Mouse (Mus musculus) lung, adult 18-20 months (tissue): ENCODE results near the gene Egflam.

Experiments used
- DNase-seq, 2 experiments: peaks; one replicate each; pipeline ENCODE4 v3.0.0; 2022; ENCODE audit warnings: mixed read lengths in 2 of 2

The Egflam gene

GRCm38 (mm10) chr15:7397818-7398608 lies at the start of gene Egflam:
Egflam (minus strand) TSS chr15:7398395.
- no peak for DNase-seq

GRCm38 (mm10) chr15:7443396-7444315 lies 45.5 kb upstream of the Egflam start:
- no peak for DNase-seq

- DNase-seq: peak in 1 of 2 experiments; percentile 8
These were observed 44.2 kb upstream of the Egflam start for GRCm38 (mm10) chr15:7442148-7443100.

GRCm38 (mm10) chr15:7424282-7424681 lies 26.1 kb upstream of the Egflam start:
- no peak for DNase-seq

GRCm38 (mm10) chr15:7404521-7404920 lies 6.3 kb upstream of the Egflam start:
- DNase-seq: no peak

- peak; percentile 13 for DNase-seq
These were observed 680 bp upstream of the Egflam start for GRCm38 (mm10) chr15:7398609-7399540.

- DNase-seq: no peak
These were observed 763 bp downstream of the Egflam start for GRCm38 (mm10) chr15:7397446-7397817.

- no peak for DNase-seq
These were observed 14.8 kb downstream of the Egflam start for GRCm38 (mm10) chr15:7383349-7383748.

GRCm38 (mm10) chr15:7382457-7382856 lies 15.7 kb downstream of the Egflam start:
- peak in 1 of 2 experiments; percentile 16 for DNase-seq

GRCm38 (mm10) chr15:7352635-7353051 lies 45.6 kb downstream of the Egflam start:
- peak; percentile 17 to 25 for DNase-seq

- DNase-seq: no peak
These were observed 57.4 kb downstream of the Egflam start for GRCm38 (mm10) chr15:7340703-7341309.

- DNase-seq: no peak
These were observed 63.5 kb downstream of the Egflam start for GRCm38 (mm10) chr15:7334517-7335298.

GRCm38 (mm10) chr15:7332875-7333274 lies 65.3 kb downstream of the Egflam start:
- DNase-seq: no peak

GRCm38 (mm10) chr15:7322599-7323311 lies 75.4 kb downstream of the Egflam start:
- no peak for DNase-seq

- no peak for DNase-seq
These were observed 77.3 kb downstream of the Egflam start for GRCm38 (mm10) chr15:7320901-7321300.

GRCm38 (mm10) chr15:7315539-7315938 lies 82.7 kb downstream of the Egflam start:
- DNase-seq: no peak

GRCm38 (mm10) chr15:7308711-7309110 lies 89.5 kb downstream of the Egflam start:
- DNase-seq: no peak

GRCm38 (mm10) chr15:7299892-7300291 lies 98.3 kb downstream of the Egflam start:
- DNase-seq: no peak

GRCm38 (mm10) chr15:7295199-7295598 lies 103.0 kb downstream of the Egflam start:
- DNase-seq: no peak
